Mouse (Mus musculus) testis, adult 2 months (tissue): Measurements from ENCODE around the gene Tsc22d1.

Experiments used
- CTCF ChIP-seq: fragments of 200-500 bp; IDR thresholded peaks from 2 replicates; pipeline ENCODE4 v1.5.1; 2012; ENCODE audit warnings: low read depth, mild to moderate bottlenecking, inconsistent platforms, low read length, moderate library complexity; ENCODE audit not compliant: control insufficient read depth, insufficient read depth, insufficient replicate concordance
- POLR2A ChIP-seq: fragments of 200-500 bp; IDR thresholded peaks from 2 replicates; pipeline ENCODE4 v1.6.1; 2012; ENCODE audit warnings: low read depth, mild to moderate bottlenecking, inconsistent platforms, low read length, moderate library complexity; ENCODE audit not compliant: control insufficient read depth

DNA sequence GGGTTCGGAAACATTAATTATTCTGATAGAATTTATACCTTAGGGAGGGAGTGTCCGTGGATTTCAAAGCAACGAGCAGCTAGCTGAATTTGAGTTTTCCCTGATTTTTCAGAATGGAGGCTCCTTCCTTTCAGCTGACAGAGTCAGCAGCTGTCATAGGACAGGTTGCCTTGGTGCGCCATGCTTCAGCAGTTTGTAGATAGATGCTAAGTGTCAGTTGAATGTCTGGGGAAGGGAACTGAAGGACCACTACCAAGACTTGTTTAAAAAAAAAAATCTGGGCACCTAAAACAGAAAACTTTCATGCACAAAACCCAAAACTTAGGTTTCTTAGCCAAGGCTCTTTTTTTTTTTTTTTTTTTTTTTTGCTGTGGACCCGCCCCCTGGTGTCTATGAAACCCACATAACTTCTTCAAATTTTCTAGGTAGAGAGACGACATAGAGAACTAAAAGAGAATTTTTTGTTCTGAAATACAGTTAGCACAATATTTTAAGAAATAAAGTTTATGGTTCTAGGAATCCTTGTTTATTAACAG, 99.4 kb downstream of the Tsc22d1 start:
- no peak for TF ChIP-seq CTCF
- no peak for TF ChIP-seq POLR2A
